ENCODE assay signal across 19 mouse cellular contexts in the genomic region with DNA sequence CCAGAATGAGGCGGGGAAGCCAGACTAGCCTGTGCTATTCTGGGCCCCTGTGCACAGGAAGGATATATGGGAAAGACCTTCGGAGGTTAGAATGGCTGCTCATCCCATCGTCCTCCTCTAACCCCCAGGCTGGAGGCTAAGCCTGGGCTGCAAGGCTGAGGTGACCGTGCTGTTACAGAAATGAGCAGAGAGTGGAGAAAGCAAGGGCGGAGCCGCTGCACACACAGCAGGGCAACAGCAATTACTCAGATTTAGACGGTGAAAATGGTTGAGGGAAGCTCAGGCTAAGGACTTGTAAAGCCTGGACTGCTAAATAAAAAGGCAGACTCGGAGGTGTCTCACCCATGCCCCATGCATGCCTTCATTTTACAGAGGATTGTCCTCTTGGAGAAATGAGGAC. TPM values are rescaled to one million over a fixed set of nuclear protein-coding genes. Genes with fewer than 3 reads are reported as not detected.
A peak's percentile ranks its signal among the peaks of the same experiment; 100 is the strongest.
DNase-seq lines count a peak whose midpoint lies in the region; ATAC-seq lines count a peak whose summit lies in the region.
"Had no signal": no experiment of that assay in that cellular context is flagged by ENCODE, and none has a peak within 500 bp of the region (broad histone marks: within the 10 kb centered on the region; RNA-seq: fewer than 3 reads in every experiment).

No protein-coding gene starts in this region.

- H3K27me3 ChIP-seq in heart, embryonic 11.5 days (ENCODE audit: control insufficient read depth, insufficient read depth, low read length), result no peaks in the 10 kb centered on the region
- H3K27me3 ChIP-seq in kidney, embryonic 16.5 days (ENCODE audit: insufficient read depth, low read length), result no peaks in the 10 kb centered on the region
- H3K27me3 ChIP-seq in megakaryocyte, embryonic 14.5 days (replicated peaks), result peaks cover 34% of the 10 kb centered on the region
- H3K27me3 ChIP-seq: hindbrain, embryonic 15.5 days; neural tube, embryonic 15.5 days had no signal

- H3K4me2 ChIP-seq in heart, embryonic 11.5 days, result no peak overlapping the region
- no peak overlapping the region for H3K4me2 ChIP-seq in kidney, embryonic 16.5 days (replicated peaks; ENCODE audit: low read depth, low read length)
- H3K4me2 ChIP-seq: hindbrain, embryonic 15.5 days; limb, embryonic 12.5 days; midbrain, embryonic 12.5 days; neural tube, embryonic 15.5 days had no signal

- no peaks in the 10 kb centered on the region for H3K9me3 ChIP-seq in heart, embryonic 11.5 days (replicated peaks; ENCODE audit: control insufficient read depth, low read length)
- no peaks in the 10 kb centered on the region for H3K9me3 ChIP-seq in kidney, embryonic 16.5 days (ENCODE audit: low read length)
- 0 out of 2 replicates have a peak, but pooled peaks cover 3% of the 10 kb centered on the region for H3K9me3 ChIP-seq in megakaryocyte, embryonic 14.5 days
- H3K9me3 ChIP-seq: hindbrain, embryonic 15.5 days; limb, embryonic 12.5 days; midbrain, embryonic 12.5 days; neural tube, embryonic 15.5 days had no signal

- H3K4me3 ChIP-seq in heart, embryonic 11.5 days (ENCODE audit: low read depth, low read length), result no peak overlapping the region
- H3K4me3 ChIP-seq in kidney, embryonic 16.5 days (ENCODE audit: low read length), result no peak overlapping the region
- peak overlapping the region; percentile 24 for H3K4me3 ChIP-seq in megakaryocyte, embryonic 14.5 days (replicated peaks)
- H3K4me3 ChIP-seq: hindbrain, embryonic 15.5 days; left cerebral cortex, adult 2 months; limb, embryonic 12.5 days; midbrain, embryonic 12.5 days; neural tube, embryonic 15.5 days had no signal

- intact Hi-C loops in left cerebral cortex, postnatal 36 days (cut with DNase I), result no loop called here

- no peak for DNase-seq in heart, adult 9 months (ENCODE audit: low spot score in 2 of 2)
- no peak for DNase-seq in kidney, postnatal 4 days
- no peak for DNase-seq in left cerebral cortex, postnatal 36 days (ENCODE audit: low spot score in 2 of 2)
- DNase-seq: cerebellum, adult 11 months; cerebellum, postnatal 36 days; gastrocnemius, postnatal 36 days; lung, adult 18-20 months; thymus, postnatal 14 days had no signal

- H3K9ac ChIP-seq in heart, embryonic 11.5 days (ENCODE audit: low read depth, low read length), result no peak overlapping the region
- no peak overlapping the region for H3K9ac ChIP-seq in kidney, embryonic 16.5 days (replicated peaks; ENCODE audit: low read length)
- H3K9ac ChIP-seq: hindbrain, embryonic 15.5 days; limb, embryonic 12.5 days; midbrain, embryonic 12.5 days; neural tube, embryonic 15.5 days had no signal

- H3K4me1 ChIP-seq in heart, embryonic 11.5 days (ENCODE audit: control insufficient read depth, insufficient read depth, low read length), result peaks cover 31% of the 10 kb centered on the region
- peaks cover 30% of the 10 kb centered on the region for H3K4me1 ChIP-seq in kidney, embryonic 16.5 days (ENCODE audit: insufficient read depth, low read length)
- peaks cover 45% of the 10 kb centered on the region for H3K4me1 ChIP-seq in megakaryocyte, embryonic 14.5 days
- H3K4me1 ChIP-seq: midbrain, embryonic 12.5 days had no signal

- no peaks in the 10 kb centered on the region for H3K36me3 ChIP-seq in heart, embryonic 11.5 days (ENCODE audit: control insufficient read depth, insufficient read depth, low read length)
- no peaks in the 10 kb centered on the region for H3K36me3 ChIP-seq in kidney, embryonic 16.5 days (ENCODE audit: insufficient read depth, low read length)
- H3K36me3 ChIP-seq in megakaryocyte, embryonic 14.5 days (replicated peaks; ENCODE audit: low read length), result no peaks in the 10 kb centered on the region
- H3K36me3 ChIP-seq: hindbrain, embryonic 15.5 days; limb, embryonic 12.5 days; midbrain, embryonic 12.5 days; neural tube, embryonic 15.5 days had no signal

- 40% methylated on average over 8 of the region's 8 CpGs for WGBS in heart, embryonic 11.5 days (ENCODE audit: insufficient replicate concordance)
- 60% methylated on average over 8 of the region's 8 CpGs for WGBS in kidney, embryonic 16.5 days

- ATAC-seq in heart, embryonic 11.5 days (replicated peaks; ENCODE audit: insufficient number of reproducible peaks, low FRiP score, low TSS enrichment), result no peak
- no peak for ATAC-seq in kidney, embryonic 16.5 days (ENCODE audit: low FRiP score, low TSS enrichment)
- ATAC-seq in megakaryocyte, adult 5-6 weeks (ENCODE audit: poor library complexity, severe bottlenecking), result no peak
- ATAC-seq: CD4-positive, CD25-positive, alpha-beta regulatory T cell, adult 4 months; intestine, postnatal 0 days had no signal

- H3K27ac ChIP-seq in heart, embryonic 11.5 days (ENCODE audit: low read depth, low read length), result 0 out of 2 replicates have a peak overlapping the region, but pooled peaks have one; percentile 16
- H3K27ac ChIP-seq in kidney, embryonic 16.5 days (ENCODE audit: low read length), result peak overlapping the region; percentile 39; the same call in 1 of the 2 replicates
- H3K27ac ChIP-seq: hindbrain, embryonic 15.5 days; left cerebral cortex, adult 2 months; limb, embryonic 12.5 days; midbrain, embryonic 12.5 days; neural tube, embryonic 15.5 days had no signal

RNA-seq across cellular contexts. Expression of gene Epas1, which starts 45.0 kb away (rescaled TPM):
- polyA plus RNA-seq in heart, embryonic 11.5 days (2014; fragmentation: Nextera tagmentation; extraction: Ambion mirVana), result 11.5 and 14.8 TPM in 2 replicates
- 10.0 and 12.3 TPM in 2 replicates for polyA plus RNA-seq in kidney, embryonic 16.5 days (2015; fragmentation: Nextera tagmentation; extraction: Ambion mirVana)
- 0.39 and 0.96 TPM in 2 replicates for polyA plus RNA-seq in megakaryocyte, embryonic 14.5 days (2012; ENCODE audit: insufficient read depth, low replicate concordance)
- total RNA-seq in megakaryocyte, adult 5-6 weeks (2015), result 0.91 and 1.3 TPM in 2 replicates
- 0.07 and 0.33 TPM in 2 replicates for total RNA-seq in megakaryocyte, adult 5-6 weeks (2017)
- total RNA-seq in left cerebral cortex, postnatal 36 days (2021), result 10 to 100 TPM; 82.2 to 94.0 TPM
